Mouse (Mus musculus): ENCODE measurements at regions not wholly inside any gene's neighbourhood (a gene's known extent, or its start where the extent isn't known, plus 50 kb on each side); places are given as distances from the start of the nearest gene placed in this dataset.
A peak's percentile ranks its signal among the peaks of the same experiment; 100 is the strongest.

DNA sequence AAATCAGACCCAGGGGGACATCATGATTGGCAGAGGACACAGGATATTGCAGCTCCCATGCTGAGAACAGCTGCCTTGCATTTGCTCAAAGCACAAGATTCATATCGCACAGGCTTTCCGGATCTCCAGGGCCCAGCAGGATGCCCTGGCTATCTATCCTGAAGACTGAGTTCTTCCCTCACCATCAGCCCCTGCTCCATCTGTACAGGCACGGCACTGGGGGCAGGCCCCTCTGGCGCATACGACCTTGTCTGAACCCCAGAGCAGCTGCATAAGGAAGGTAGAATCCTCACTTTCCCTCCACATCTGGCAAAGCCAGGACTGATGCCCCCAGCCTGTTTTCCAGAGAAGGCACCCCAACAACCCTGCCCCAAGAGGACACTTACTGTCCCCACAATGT lies 266.8 kb downstream of the Tns1 start:
- no peak for DNase-seq (ENCODE audit: low spot score in 2 of 2)

DNA sequence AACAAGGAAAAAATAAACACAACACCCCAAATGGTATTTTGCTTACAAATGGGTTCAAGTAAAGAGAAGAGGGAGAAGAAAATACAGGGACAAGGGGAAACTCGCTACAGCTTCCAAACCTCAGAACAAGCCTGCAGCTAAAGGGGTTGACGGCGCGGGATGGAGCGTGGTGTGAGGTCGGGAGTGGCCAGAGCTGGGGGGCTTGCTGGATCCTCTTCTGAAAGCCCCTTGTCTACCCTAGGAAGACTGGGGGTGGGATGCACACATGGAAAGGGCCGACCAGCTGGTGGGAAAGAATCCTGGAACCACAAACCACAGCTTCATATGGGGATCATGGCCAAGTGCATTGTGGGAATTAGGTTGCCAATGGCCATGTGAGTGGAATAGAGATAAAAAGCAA lies 267.4 kb downstream of the Tns1 start:
- DNase-seq (ENCODE audit: low spot score in 2 of 2) = no peak

DNA sequence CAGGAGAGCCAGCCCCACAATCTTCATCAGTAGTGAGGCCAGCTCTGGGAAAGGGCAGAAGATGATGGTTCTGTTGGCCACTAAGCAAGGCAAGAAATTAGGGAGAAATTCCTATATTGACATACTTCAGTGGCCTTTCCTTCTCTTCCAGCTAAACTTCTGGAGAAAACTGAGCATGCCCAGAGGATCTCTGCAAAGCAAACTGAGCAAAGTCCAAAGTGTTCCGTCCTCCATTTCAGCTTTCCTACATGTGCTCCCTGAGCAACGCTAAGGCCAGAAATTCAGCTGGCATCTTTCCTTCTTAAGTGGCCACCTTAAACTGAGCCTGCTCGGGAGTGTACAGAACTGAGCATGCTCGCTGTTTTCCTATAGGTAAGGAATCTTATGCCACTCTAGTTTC lies 268.9 kb downstream of the Tns1 start:
- no peak for DNase-seq (ENCODE audit: low spot score in 2 of 2)

DNA sequence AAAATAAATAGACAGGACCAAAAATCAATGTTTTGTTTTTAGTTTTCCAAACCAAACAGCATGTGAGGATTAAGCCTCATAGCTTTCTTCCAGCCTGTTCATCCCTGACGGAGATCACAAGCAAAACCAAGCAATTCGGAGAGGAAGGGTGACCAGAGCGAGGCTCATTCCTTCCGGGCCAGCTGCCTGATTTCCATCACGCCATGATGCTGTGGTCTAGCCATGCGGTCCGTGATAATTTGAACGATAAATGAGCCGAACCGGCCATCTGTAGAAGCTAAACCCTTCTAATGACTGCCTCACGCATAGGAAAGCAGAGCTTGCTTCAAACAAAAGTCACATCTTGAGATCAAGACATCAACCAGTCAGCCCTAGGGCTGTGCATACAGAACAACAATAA lies 270.4 kb downstream of the Tns1 start:
- no peak for DNase-seq (ENCODE audit: low spot score in 2 of 2)

DNA sequence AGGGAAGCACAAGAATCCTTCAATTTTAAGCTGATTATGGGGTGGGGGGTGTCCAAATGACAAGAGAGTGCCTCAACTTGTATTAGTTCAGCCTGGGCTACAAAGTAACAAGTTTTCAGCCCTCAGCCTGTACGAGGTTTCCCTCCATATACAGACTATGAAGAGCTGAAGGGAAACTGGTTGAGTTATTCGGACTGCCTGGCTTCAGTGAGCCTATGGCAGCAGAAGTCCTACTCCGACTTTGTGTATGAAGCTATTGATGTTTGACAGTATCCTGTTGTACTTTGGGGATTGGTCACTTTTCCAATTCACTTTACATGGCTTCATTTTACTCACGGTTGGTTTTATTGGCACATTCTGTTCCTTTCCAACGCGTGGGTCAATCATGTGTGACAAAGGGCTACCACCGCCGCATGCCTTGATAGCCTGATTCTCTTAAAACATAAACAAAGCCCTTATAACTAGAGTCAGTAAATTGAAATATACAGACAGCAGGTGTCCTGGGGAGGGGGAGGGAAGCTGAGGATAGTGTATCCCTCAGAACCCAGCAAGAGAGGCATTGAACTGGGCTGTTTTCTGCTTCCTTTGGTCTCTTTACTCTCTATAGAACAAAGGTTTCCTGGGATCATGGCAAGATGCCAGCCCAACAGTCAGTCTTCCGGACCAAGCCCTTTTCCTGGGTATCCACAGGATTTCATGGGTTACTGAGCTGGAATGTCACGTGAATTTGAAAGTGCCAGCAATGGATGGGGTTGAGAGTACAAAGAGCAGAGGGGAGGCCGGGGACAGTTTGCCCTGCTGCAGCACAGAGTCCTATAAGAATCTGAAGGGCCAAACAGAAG lies 273.9 kb downstream of the Tns1 start:
- DNase-seq (ENCODE audit: low spot score in 2 of 2) = no peak

DNA sequence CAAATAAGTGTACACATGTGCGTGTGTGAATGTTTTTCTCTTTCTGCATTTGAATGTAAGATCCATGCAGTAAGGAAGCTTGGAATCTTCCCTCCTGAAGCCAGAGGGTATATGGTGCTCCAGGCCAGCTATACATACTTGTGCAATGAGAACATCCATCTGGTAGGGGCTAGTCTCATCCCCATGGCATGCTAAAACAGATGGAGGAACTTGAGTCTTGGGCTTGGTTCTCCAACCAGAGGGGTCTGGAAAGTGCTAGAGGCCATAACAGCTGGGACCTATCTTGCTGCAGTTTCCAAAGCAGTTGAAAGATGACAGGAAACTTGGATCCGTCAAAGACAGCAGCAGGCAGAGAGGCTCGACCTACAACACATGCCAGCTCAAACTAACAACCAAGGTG lies 275.9 kb downstream of the Tns1 start:
- DNase-seq (ENCODE audit: low spot score in 2 of 2) = no peak

DNA sequence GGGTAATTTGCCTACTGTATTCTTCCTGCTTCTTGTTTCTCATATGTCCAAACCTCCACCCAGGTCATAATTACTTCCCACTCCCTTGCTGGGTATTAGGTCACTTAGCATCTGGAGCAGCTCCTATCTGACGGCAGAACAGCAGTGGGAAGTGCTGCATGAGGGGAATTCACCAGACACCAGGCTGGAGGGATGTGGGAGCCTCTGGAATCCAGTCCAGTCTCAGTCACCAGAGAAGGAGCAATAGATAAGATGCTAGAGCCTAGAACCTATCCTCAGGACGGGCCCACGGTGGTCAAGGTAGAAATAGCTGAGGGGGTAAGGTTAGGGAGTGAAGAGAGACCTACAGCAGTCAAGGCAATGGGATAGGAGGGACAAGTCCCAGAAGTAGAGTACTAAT lies 277.1 kb downstream of the Tns1 start:
- DNase-seq (ENCODE audit: low spot score in 2 of 2) = no peak

DNA sequence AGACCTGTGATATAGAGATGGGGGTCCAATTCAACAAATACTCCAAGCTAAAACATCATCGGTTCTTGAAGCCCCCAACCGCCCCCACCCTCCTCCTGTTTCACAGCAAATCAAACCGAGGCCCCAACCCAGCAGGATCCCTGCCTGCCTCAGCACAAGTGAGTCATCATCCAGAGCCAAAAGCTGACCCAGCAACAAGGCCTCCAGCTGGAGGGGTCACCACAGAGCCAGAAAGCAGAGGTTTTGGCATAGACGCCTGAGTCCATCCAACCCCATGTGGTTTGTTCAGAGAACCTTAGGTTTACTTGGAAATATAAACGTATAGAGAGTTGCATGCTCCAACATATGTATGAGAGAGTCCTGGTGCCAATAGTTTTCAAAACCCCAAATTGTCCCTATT lies 279.1 kb downstream of the Tns1 start:
- DNase-seq (ENCODE audit: low spot score in 2 of 2) = no peak

DNA sequence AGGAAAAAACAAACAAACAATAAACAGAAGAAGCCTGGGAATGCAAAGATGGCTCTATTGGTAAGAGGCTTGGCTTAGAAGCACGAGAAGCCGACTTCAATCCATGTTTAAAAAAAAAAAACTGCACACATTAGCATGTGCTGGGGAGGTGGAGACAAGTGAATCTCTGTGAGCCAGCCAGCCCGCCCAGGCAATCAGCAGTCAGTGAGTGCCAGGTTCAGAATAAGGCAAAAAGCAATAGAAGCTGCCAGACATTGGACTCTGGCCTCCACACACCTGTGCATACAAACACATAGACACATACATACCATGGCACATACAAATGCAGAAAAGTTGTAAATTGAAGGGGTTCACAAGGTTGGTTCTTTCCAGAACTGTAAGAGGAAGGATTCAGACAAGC lies 279.7 kb downstream of the Tns1 start:
- no peak for DNase-seq (ENCODE audit: low spot score in 2 of 2)

DNA sequence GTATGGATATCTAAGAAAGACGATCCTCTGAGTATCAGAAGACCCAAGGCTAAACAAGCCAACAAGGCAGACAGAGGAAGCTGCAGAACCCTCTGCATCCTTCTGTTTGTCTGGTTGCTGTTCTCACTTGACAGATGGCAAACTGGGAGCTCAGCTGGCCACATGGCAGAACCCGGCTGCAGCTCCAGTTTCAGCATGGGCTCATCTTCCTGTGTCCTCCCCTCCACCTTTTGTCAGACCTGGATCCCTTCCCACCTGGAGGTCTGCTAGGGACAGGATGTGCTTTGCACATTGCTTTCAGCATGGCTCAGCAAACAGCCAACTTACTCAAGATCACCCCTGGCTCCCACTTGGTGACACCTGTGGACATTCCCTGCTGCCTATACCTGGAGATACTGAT lies 284.9 kb downstream of the Tns1 start:
- peak; percentile 38 to 45 for DNase-seq (ENCODE audit: low spot score in 2 of 2)

DNA sequence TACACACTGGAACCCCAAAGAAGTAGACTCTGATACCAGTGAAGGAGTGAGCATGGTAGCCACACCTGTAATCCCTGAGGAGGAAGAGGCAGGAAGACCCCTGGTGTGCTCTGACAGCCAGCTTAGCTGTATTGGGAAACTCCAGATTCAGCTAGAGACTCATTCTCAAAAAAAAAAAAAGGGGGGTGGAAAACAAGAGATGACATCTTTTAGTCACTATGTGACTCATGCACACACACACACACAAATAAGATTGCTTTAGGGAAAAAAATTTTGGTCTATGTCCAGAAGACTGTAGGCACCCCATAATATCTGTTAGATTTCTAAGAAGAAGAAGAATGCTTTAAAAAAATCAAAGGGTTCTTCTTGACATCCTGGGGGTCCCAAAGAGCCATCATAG lies 287.6 kb downstream of the Tns1 start:
- DNase-seq (ENCODE audit: low spot score in 2 of 2) = no peak

DNA sequence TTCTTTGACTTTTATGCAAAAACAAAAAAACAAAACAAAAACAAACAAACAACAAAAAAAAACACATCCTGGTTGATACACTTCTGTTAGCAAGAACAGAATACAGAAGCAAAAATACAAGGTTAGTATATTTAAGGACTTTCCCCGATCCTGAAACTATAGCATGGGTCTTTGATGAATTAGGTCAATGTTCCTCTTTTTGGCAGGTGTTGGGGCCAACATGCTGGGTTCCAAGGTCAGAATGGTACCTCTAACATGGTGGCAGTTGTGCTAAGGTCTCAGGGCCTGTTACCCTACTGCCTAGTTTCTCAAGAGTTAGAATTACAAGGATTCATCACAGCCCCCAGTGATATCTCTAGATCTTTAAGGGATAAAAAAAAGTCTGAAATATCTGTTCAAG lies 289.7 kb downstream of the Tns1 start:
- no peak for DNase-seq (ENCODE audit: low spot score in 2 of 2)

DNA sequence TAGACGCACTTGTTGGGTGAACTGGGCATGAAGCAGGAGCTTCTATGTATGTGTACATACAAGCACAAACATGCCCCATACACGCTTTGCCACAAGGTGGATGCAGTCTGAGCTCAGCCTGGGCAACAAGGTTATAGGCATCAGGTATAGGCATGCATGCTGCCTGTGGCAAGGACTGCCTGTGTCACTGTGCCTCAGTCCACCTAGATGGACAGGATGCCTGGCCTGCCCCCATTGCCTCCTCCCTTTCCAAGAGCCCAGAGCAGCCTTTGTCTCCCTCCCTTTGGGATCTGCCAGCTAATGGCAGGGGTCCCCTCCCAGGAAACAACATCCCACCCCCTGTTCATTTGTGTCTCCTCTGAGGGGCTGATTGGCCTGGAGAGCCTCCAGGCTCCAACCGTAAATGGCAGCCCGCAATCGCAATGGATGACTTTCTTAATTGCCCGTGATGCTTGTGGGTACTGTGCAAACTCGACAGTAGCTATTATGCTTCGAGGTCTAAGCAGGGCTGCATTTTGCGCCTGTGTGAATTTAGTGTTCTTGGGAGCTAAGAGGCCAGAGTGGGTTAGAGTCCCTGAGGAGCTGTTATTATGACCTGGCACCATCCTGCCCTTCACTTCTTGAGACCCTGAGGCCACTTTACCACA lies 293.6 kb downstream of the Tns1 start:
- DNase-seq (ENCODE audit: low spot score in 2 of 2) = no peak

DNA sequence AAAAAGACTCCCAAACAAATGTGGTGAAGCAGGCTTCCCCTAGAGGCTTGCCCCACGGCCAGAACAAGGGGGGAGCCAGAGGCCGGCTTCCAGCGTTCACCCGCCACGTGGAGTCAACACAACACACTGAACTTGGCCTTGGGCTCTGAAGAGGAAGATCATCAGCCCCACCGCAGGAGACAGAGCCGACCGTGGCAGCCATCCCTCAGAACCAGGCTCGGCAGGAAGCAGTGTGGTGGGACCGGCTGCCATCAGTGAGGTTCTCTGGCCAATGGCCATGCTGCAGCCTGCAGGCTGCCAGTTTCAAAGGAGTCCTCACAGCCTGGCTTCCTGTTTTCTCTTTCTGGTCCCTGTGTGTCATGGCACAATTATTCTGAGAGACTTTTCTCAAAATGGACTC lies 295.3 kb downstream of the Tns1 start:
- DNase-seq (ENCODE audit: low spot score in 2 of 2) = peak in 1 of 2 experiments; percentile 36

DNA sequence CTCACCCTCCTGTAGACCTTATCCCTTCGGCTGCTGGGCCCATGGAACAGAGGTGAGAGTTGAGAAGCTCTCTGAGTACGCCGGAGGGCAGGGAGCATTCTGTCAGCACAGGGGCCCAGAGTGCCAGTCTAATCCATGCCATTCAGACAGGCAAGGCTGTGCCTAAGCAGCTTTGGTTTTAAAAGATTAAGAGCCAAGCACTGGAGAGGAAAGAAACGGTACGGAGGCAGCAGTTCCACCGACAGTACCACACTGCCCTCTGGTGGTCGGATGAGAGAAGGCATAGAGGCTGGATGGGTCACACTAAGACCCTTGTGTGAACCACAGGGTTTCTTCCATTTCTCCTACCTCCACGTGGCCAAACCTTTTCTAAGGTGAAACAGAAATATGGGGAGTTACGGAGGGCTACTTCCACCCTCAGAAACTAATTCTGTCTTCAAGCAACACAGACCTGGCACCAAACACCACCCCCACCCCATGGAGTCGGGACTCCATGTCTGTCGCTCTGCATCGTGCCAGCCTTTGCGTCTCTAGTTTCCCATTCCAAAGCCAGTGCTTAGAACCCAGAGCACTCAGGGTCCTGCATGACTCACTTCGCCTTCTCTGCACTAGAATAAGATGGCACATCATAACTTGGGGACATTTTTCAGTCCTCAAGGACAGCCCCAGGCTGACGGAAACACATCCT lies 297.9 kb downstream of the Tns1 start:
- peak; percentile 69 to 76 for DNase-seq (ENCODE audit: low spot score in 2 of 2)

DNA sequence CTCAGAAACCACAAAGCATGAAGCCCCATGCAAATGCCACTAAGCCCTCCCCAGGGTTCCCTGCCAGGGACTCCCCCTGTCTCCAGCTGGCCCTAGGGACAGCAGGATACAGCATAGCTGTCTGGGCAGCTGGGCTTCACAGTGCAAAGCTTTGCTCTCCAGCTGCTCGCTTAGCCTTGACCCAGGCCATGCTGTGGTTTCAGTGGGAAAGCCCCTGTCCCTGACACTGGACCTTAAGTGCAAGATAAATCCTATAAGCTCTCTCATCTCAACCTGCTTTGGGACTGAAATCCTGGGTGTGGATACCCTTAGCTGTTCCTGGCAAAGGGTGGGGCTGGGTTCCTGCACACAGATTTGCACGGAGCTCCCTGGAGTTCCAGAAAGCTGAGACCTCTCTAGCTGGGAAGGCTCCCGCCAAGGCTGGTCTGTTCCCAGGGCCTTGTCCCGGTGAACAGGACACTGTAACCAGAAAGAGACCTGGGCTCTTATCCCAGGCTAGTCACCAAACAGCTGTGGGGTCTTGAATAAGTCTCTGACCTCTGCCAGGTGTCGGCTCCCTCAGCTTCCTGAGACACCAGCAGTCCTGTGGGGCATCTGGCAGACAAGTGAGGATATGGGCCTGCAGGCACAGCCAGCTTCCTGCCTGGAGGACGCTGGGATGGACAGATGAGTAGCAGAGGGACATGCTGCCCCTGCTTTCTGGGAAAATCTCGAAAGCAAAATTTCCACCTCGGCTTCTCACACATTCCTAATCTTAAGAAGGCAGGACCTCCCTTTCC lies 299.7 kb downstream of the Tns1 start:
- no peak for DNase-seq (ENCODE audit: low spot score in 2 of 2)

DNA sequence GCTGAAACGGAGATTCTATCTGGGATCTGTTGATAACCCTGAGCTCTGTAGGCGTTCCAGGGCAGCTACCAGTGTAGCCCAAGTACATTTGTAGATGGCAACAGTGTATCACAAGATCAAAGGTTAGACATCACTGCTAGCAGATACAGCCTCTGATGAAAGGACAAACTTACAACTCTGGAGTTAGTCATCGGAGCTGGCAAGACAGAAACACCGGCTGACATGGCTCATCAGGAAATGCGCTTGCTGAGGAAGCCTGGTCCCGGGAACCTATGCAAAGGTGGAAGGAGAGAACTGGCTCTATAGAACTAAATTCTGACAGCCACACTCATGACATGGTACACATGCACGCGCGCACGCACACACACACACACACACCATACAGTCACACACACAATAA lies 300.5 kb downstream of the Tns1 start:
- no peak for DNase-seq (ENCODE audit: low spot score in 2 of 2)

DNA sequence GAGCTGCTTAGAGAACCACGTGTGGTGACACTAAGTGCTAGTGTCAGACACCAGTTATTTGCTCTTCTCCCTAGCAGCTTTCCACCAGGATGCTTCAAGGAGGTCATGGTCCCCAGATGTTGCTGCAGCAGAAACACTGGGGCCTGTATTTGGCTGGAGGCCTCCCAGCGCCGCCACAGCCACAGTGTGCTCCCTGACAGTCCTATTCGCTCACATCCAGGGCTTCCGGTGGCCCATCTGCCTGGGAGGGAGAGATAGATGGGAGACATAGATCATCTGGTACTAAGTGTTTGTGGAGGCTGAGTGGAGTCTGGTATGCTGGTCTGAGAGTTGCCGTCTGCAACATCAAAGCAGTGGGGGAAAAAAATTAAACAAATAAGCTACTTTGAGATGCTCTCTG lies 301.6 kb downstream of the Tns1 start:
- no peak for DNase-seq (ENCODE audit: low spot score in 2 of 2)

DNA sequence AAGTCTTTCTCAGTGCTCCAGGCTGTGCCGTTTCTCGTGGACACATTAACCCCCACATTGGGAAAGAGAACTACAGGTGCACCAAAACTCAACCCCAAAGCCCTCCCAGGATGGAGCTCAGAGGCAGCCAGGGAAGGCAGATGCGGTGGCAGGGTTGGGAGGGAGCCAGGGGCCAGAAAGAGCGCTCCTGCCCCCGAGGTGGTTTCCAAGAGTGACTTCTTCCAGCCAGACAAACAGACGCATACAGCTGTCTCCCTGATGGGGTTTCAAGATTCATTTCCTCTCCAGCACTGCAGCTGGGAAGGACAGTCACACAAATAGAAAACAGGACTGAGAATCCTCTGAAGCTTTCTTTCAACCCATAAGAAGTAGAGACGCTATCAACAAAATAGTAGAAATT lies 303.5 kb downstream of the Tns1 start:
- DNase-seq (ENCODE audit: low spot score in 2 of 2) = peak in 1 of 2 experiments; percentile 13

DNA sequence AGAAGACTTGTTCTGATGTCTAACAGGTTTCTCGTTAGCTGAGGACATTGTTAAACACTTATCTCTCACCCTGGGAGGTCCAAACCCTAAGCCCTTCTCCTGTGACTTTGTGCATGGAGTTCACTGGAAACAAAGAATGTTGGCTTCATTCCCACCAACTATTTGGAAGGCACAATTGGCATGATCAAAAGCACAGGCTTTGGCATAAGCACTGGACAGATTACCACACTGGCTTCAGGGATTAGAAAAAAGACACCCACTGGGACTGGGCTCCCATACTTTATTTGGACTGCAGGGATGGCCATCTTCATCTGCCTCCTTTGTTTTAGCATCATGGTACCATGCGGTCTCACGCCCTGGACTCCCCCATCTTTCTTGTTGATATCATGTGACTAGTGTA lies 317.0 kb downstream of the Tns1 start:
- no peak for DNase-seq (ENCODE audit: low spot score in 2 of 2)

DNA sequence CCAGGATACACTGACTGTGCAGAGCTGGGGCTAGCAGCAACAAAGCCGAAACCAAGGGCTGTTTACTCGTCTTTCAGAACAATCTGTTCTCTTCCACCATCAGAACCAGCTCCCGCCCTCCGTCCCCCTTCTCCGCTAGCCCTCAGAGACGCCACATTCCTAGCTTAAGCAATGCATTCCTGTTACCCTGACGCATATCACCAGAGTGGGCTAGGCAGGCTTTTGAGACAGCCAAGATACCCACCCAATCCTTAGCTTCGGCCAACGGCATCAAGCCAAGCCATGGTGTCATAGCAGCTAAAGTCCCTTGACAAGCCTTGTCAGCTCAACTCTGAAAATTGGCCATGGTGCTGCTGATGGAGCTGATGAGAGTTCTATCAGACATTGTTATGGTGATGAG lies 319.1 kb downstream of the Tns1 start:
- DNase-seq (ENCODE audit: low spot score in 2 of 2) = peak; percentile 8 to 13

DNA sequence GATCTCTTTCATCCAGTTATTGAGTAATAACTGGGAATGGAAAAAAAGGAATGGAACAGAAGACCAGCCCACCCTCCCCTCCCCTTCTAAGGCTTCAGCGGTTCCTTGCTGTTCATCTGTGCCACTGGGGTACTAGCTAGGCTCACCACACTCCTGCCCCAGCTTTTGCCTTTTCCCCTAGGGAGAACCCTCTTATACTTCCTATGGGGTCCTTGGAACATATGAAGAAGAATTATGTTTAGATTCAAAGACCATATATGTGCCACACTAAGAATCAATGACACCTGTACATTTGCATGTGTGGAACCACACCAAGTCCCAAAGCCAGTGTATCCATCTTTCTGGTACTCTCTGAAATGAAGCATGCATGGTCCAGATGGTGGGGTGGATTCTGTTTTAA lies 324.3 kb downstream of the Tns1 start:
- no peak for DNase-seq (ENCODE audit: low spot score in 2 of 2)

All from gastrocnemius, adult 8-10 months (tissue).